Mouse (Mus musculus): ENCODE measurements at regions not wholly inside any gene's neighbourhood (a gene's known extent, or its start where the extent isn't known, plus 50 kb on each side); places are given as distances from the start of the nearest gene placed in this dataset.

GRCm38 (mm10) chr7:75063816-75064215 lies 245.2 kb downstream of the Sv2b start:
- no peak for DNase-seq (ENCODE audit: low spot score)

- no peak for DNase-seq (ENCODE audit: low spot score)
These were observed 258.8 kb downstream of the Sv2b start for GRCm38 (mm10) chr7:75050231-75050630.

- DNase-seq (ENCODE audit: low spot score): no peak
These were observed 259.3 kb downstream of the Sv2b start for GRCm38 (mm10) chr7:75049751-75050150.

GRCm38 (mm10) chr7:75048822-75049221 lies 260.2 kb downstream of the Sv2b start:
- DNase-seq (ENCODE audit: low spot score): no peak

GRCm38 (mm10) chr7:75047827-75048226 lies 261.2 kb downstream of the Sv2b start:
- no peak for DNase-seq (ENCODE audit: low spot score)

DNA sequence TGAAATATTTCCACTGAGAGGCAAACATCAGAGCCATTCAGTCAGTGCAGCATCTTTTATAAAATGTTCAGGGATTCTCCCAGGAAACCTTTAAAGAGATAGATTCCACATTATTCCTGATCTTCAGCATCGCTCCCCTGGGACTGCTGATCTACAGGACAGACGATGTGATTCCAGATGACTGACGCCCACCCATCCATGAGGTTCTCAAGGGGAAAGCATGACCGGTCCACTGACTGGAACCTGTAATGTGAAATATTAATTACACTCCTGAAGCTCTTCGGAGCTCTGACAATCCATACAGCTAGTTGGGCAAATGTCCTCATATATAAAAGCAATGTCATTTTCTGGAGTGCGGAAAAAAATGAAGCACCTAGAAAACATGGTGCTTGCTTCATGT lies 268.2 kb downstream of the Sv2b start:
- DNase-seq (ENCODE audit: low spot score): no peak

GRCm38 (mm10) chr7:75026191-75026590 lies 282.9 kb downstream of the Sv2b start:
- DNase-seq (ENCODE audit: low spot score): no peak

DNA sequence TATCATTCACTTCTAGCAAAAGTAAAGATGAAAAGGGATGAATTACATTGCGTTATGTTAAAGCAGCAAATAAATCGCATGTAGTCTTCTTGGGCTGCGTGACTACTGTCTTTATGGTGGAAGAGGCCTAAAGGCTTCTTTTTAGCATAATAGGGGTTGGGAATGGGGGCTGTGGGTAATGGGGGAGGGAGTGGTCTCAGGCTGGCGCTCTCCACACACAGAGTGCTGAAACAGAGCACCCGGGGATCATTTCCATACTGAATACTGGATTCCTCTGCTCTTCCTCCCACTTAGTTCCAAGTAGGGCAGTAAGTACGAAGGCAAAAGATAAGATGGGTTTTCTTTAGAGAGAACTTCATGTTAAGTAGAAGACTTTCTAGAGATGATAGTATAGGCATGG lies 287.1 kb downstream of the Sv2b start:
- no peak for DNase-seq (ENCODE audit: low spot score)

GRCm38 (mm10) chr7:75018640-75019039 lies 290.4 kb downstream of the Sv2b start:
- DNase-seq (ENCODE audit: low spot score): no peak

DNA sequence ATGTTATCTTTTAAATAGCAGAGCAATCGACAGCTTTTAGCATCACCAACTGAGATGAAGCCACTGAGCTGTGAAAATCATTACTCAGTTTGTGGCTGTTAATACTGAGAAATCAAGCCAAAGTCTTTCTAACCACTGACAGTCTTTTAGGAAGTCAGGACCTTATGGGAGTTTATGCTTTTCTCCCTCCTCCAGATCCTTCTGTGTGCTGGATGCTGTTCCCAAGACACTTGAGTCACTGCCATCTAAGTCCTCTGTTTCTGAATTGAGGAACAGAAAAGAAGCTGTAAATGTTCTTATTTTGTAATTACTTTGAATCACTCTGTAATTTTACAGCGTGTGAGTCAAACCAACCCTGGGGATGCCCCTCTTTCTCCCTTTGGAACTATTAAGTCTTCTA lies 300.6 kb downstream of the Sv2b start:
- no peak for DNase-seq (ENCODE audit: low spot score)

- DNase-seq (ENCODE audit: low spot score): peak; percentile 2
These were observed 318.9 kb downstream of the Sv2b start for GRCm38 (mm10) chr7:74990198-74990597.

DNA sequence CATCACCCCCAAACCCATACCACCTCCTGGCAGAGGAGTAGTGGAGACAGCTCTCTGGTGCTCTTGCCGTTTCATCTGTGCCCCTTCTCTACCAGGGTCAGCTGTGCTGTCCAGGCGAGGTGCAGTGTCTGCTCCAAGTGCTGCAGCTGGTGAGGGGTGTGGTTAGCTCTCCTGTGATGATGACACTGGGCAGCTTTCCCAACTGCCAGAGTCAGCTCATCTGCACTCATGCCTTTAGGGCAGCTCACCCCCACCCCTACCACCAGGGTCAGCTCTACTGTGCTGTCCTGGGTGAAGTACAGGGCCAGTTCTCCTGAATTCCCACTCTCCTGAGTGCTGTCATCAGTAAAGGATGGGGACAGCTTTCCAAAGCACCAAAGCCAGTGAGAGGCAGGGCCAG lies 329.6 kb downstream of the Sv2b start:
- DNase-seq (ENCODE audit: low spot score): no peak

DNA sequence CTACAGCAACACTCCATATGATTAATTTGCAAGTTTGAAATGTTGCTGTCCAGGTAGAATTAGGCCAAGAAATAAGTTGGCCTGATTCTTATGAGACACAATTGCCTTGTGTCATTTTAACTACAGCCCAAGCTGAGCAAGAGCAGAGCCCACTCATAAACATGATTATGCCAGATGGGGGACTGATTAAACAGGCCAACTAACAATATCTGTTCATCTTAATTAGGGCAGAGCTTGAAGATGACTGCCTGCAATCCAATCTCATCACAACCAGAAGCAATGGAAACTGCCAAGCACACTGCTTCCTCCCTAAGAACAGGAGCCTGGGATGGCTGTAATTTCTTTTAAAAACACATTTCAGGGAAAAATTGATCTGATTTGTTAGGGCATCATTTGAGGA lies 333.1 kb downstream of the Sv2b start:
- DNase-seq (ENCODE audit: low spot score): no peak

- DNase-seq (ENCODE audit: low spot score): no peak
These were observed 334.6 kb downstream of the Sv2b start for GRCm38 (mm10) chr7:74974448-74974847.

DNA sequence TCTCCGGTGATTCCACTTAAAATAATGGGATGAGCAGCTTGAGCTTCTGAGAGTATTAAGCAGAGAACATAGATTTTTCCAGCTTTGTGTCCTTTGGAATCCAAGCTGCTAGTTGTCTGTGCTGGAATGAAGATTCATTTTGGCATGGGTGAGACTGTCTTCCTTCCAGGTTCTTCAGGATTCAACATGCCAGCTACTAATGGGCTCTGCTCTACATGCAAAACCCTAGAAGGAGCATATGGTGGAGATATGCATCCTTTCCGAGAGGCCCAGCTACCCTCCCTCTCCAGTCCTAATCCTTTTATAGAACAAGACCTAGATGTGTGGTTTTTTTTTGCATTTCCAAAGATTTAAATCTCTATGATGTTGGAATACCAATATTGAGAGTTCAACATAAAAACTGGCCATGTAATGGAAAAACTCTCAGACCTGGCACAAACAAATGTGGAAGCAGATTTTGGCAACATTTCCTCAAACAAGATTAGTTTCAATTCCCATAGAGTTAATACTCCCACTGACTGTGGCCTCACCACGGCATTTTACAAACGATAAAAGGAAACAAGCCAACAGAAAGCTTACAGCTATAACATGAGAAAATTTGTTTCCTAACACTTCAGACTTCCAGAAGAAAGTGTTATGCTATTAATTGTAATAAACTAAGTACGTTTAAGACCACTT lies 364.5 kb downstream of the Sv2b start:
- no peak for DNase-seq (ENCODE audit: low spot score)

GRCm38 (mm10) chr7:74942917-74943316 lies 366.1 kb downstream of the Sv2b start:
- no peak for DNase-seq (ENCODE audit: low spot score)

DNA sequence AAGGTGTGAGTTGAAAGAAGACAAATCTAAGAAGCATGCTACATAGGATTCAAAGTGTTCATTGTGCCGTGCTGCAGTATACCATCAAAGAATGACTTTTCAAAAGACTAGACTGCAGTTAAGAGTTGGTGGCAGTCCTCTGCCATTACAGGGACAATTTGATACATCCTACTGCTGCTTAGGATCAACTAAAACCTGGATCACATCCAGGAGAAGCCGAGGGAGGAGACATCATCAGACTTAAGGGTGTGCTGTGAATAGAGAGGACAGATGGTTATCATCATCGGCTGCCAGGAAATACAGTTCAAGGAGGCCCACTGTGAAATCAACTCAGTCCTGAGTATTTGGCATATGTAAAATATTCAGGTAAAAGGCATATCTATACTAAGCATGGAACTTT lies 366.9 kb downstream of the Sv2b start:
- DNase-seq (ENCODE audit: low spot score): no peak

DNA sequence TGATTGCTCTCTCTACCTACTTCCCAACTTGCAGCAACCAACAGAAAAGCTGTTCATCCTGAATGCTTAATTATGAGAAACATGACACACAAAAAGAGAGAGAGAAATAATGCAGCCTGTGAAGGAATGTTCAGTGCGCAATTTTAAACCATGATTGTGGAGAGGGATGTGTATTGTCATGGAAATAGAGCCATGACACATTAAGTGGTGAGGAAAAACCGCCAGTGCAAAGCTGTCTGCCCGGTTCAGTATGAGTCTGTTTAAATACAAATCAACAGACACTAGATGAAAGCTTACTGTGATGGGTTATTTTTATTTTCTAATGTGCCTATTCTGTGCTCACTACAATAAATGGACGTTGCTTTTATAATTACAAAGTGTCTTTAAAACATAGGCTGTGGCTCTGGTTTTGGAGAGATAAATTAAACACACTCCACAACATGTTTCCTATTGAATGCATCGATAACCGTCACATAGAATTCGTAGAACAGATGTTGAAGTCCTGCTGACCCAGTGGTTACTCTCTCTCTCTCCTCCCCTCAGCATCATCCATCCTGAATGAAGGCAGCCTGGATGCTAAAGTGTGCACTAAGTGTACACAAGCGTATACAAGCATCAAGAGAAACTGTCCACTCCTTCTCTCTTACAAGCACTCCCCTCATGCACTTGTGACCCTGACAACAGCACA lies 374.7 kb upstream of the Slco3a1 start:
- no peak for DNase-seq (ENCODE audit: low spot score)

DNA sequence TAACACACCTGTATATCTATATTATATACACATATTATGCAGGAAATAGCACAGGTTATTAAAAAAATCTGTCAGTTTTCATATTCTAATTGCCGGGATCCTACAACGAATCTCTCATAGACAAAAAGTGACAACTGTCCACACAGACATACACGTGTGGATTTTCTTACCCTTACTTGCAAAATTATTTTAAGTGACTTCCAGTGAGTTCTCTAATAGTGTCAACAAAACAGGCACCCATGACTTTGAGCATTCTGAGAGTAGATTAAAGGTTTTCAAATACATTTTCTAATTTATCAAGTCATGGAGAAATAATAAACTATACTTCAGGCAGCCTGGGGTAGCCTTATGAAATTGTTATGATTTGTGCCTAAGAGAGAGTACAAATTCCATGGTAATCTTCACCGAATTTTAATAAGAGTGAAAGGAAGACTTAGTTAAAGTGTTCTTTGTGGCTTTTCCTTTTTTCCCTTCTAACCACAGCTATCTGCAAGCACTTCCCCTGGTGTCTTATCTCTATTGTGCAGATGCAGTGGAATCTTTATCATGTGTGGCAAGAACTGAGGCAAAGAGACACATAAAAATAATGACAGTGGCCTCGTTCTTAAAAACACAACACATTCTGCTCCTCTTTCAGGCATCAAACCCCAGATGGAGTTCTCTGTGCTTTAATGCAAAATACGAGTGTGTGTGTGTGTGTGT lies 373.8 kb upstream of the Slco3a1 start:
- no peak for DNase-seq (ENCODE audit: low spot score)

- DNase-seq (ENCODE audit: low spot score): no peak
These were observed 372.1 kb upstream of the Slco3a1 start for GRCm38 (mm10) chr7:74926729-74927128.

GRCm38 (mm10) chr7:74924156-74924555 lies 369.6 kb upstream of the Slco3a1 start:
- no peak for DNase-seq (ENCODE audit: low spot score)

- no peak for DNase-seq (ENCODE audit: low spot score)
These were observed 353.9 kb upstream of the Slco3a1 start for GRCm38 (mm10) chr7:74908311-74908962.

DNA sequence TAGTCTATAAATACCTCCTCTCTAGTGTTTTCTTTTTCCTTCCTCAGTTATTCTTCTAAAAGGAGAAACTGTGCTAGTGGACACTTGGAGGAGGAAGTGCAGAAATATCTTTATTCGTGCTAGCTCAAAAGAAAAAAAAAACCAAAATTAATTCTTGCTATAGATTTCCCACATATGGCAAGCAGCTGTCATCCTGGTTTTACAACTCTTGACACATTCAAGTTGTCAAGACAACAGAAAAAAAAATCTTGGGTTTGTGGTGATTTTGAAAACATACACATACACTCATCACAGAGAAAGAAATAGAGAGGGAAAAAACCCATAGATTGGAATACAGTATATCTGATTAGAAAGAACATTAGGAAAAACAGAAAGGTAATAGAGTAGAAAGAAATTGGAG lies 352.8 kb upstream of the Slco3a1 start:
- DNase-seq (ENCODE audit: low spot score): no peak

Data from adipocyte (in vitro differentiated cells).